Mouse (Mus musculus) heart, adult 8-10 months (tissue): Measurements from ENCODE around the gene 4921536K21Rik. TPM values are rescaled to one million over a fixed set of nuclear protein-coding genes. Genes with fewer than 3 reads are reported as not detected.

Experiments
- DNase-seq: peaks from one replicate; pipeline ENCODE4 v3.0.0; 2022; ENCODE audit warnings: low spot score
- total RNA-seq, 4 experiments: library from RNA; stranded (reverse); gene quantifications; 2 replicates each; pipeline ENCODE4 v1.2.4; 2022

The 4921536K21Rik gene
- total RNA-seq, 4 experiments from 2014 or later: 0.57 to 0.91 (median 0.60) TPM

GRCm38 (mm10) chr11:3855846-3856245, 39.1 kb downstream of the 4921536K21Rik start:
- no peak for DNase-seq

GRCm38 (mm10) chr11:3854156-3854555, 40.7 kb downstream of the 4921536K21Rik start:
- DNase-seq: no peak

DNA sequence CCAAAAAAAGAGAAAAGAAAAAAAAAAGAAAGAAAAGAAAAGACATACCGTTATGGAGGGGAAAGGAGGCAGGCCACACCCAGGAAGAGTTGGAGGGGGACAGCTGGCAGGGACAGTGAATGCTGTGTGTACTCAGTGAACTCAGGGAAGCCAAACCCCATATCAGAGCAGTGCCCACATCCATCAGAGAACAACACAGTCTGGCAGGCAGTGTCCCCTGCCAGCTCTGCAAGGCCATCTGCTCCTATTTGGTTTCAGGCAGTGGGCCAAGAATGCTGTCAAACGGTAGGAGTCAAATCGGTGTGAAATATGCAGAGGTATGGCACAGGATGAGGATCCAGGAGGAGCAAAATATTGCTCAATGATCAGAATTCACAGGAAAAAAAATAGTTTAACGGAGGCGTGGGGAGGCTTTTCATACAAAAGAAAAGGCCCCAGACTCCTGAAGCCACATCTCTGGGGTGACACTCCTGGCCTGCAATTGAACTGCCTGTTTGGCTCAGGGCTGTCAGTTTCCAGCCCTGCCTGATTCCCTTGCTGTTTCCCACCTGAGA, 41.3 kb downstream of the 4921536K21Rik start:
- DNase-seq: peak; percentile 31

DNA sequence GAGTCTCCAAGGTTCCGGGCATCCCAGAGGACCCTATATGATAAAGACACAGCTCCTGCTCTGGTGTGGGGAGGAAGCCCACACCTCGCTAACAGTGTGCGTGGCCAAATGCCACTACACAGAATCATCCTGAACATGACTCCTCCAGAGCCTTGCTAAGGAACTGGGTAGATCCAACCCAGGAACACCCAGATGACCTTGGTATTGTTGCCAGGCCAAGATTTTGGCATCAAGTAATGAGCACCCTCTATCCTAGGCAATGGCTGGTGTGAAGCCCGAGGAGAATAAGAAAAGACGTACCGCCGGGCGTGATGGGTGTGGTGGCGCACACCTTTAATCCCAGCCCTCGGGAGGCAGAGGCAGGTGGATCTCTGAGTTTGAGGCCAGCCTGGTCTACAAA, 41.9 kb downstream of the 4921536K21Rik start:
- DNase-seq: no peak

GRCm38 (mm10) chr11:3851872-3852271, 43.0 kb downstream of the 4921536K21Rik start:
- no peak for DNase-seq

GRCm38 (mm10) chr11:3850746-3851277, 44.1 kb downstream of the 4921536K21Rik start:
- DNase-seq: no peak

DNA sequence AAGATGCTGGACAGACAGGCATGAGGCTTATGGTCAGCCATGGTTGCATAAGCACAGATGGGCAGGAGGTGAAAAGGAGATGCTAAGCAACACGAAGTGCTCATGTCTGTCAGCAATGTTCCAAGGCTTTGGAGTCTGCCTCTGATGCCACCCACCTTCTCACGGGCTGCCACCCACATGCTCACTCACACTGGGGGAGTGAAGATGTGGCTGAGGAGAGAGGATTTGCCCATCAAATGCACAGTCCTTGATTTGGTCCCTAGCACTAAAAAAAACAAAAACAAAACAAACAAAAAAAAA, 44.6 kb downstream of the 4921536K21Rik start:
- no peak for DNase-seq

DNA sequence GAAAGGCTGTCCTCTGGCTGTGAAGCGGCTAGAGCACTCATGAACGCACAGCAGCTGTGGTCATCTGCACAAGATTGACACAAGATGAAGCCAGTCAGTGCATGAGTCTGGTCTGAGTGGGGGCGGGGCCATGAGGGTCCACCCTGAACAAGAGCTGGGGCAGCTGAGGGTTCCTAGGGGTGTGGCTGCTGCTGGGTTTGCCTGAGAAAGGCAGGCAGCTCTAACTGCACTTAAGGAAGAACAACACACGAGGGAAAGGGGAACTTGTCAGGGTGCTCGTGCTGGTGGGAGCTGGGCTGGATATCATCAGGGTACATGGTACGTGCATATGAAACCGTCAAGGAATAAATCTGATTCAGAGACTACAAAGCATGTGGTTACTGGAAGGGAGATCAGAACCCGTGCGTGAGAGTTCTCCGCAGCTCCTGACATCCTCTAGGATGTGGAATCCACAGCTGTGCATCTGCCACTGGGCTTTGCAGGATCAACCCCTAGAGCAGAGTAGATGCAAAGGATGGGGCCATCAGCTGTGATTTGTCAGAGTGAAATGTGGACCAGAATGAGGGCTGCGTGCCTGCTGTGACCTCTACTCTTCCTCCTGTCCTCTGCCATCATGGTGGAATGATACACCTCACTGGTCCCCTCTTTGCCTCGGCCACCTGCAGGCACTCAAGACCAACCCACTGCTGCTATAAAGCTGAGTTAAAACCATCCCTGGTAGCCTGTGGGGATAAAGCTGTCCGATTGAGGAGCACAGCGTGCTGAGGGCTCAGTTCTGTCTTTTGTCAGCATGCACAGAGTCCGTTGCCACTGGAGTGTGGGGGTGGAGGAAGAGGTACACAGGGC, 45.2 kb downstream of the 4921536K21Rik start:
- no peak for DNase-seq

DNA sequence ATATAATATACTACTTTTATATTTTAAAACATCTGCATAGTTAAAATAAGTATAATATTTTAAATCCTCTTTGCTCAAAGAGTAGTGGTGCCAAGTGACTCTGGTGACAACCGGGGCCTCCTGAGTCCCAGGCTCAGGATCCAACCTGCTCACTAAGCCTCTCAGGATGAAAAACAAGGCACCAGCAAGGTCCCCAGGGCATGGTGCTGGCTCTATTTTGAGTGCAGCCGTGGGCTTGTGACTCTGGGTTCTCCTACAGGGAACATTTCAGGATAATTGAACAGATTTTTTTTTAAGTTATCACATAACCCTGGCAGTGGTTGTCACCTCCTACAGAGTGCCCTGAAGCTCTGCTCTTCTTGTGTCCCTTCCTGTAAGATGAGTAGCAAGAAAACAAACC, 48.5 kb downstream of the 4921536K21Rik start:
- no peak for DNase-seq

DNA sequence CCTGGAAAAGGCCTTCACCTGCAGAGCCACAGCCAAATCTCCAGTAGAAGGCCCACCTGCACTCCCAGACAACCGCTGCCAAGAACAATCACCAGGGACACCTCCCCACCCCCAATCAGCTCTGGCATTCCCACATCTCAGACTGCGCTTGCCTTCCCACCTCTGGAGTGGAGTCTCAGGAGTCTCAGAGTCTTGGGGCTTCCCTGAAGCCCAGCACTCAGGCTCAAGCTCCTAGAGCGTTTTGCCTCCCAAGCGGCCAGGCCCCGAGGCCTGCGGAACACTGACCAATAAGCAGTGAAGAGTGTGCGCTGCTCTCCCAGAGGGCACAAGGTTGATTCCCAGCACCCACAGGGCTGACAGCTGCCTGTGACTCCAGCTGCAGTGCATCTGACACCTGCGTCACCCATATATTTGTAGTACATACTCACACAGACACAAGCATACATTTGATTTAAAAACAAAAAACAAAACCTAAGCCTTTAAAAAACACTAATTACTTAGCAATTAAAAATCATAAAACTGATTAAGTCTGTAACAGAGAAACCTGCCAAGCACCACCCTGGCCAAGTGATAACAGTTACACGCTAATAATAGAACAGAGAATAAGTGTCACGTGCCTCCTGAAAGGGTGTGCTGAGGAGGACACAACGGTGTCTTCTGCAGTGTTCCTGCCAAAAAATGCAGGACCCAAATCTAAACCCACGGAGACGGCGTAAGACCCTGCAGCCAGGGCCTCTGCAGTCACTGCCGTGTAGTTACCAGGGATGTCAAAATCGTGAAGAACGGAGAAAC, 50.8 kb downstream of the 4921536K21Rik start:
- DNase-seq: peak; percentile 31

Other genes starting within 250 kb of the 4921536K21Rik start
- 10 to 100 TPM; 18.5 to 20.2 (median 18.7) TPM for gene Morc2a, start 245.9 kb downstream of the 4921536K21Rik start, total RNA-seq
- 10 to 100 TPM; 17.0 to 22.2 (median 20.1) TPM for gene Osbp2, start 31.2 kb downstream of the 4921536K21Rik start, total RNA-seq
- 10 to 100 TPM; 31.5 to 52.7 (median 36.9) TPM for gene Dusp18, start 142 bp upstream of the 4921536K21Rik start, total RNA-seq
- gene Slc35e4, start 19.6 kb upstream of the 4921536K21Rik start, total RNA-seq: 1 to 10 TPM; 3.1 to 5.5 (median 4.3) TPM
- gene Tcn2, start 37.1 kb upstream of the 4921536K21Rik start, total RNA-seq: 10 to 100 TPM; 43.0 to 46.5 (median 44.3) TPM
- 10 to 100 TPM; 25.1 to 30.5 (median 27.3) TPM for gene Pes1, start 68.9 kb upstream of the 4921536K21Rik start, total RNA-seq
- not detected for gene 4930556J24Rik, start 81.7 kb upstream of the 4921536K21Rik start, total RNA-seq
- under 1 TPM in 1 of 4 experiments, not detected in 3; 0.27 TPM for gene Gal3st1, start 88.5 kb upstream of the 4921536K21Rik start, total RNA-seq
- under 1 TPM in 3 of 4 experiments, not detected in 1; 0.16 to 0.65 (median 0.20) TPM for gene Sec14l4, start 136.4 kb upstream of the 4921536K21Rik start, total RNA-seq
- 1 to 10 TPM in 1 of 4 experiments, not detected in 3; 1.6 TPM for gene Sec14l3, start 169.7 kb upstream of the 4921536K21Rik start, total RNA-seq
- gene Mtfp1, start 200.3 kb upstream of the 4921536K21Rik start, total RNA-seq: 100 to 1,000 TPM; 128 to 167 (median 148) TPM
- gene Sec14l2, start 228.3 kb upstream of the 4921536K21Rik start, total RNA-seq: under 1 TPM; 0.41 to 0.82 (median 0.60) TPM
- 10 to 100 TPM in 3 of 4 experiments, 1 to 10 TPM in 1; 10.0 to 14.2 (median 11.2) TPM for gene Rnf215, start 240.1 kb upstream of the 4921536K21Rik start, total RNA-seq